Mouse (Mus musculus): ENCODE data around the gene Dst. TPM values are rescaled to one million over a fixed set of nuclear protein-coding genes. Genes with fewer than 3 reads are reported as not detected.

Dst gene
- polyA plus RNA-seq, 1 experiment, result 49.7 TPM

- TF ChIP-seq MYOG (IDR thresholded peaks at IDR 0.05; ENCODE audit: control insufficient read depth in 1 of 3, insufficient read depth in 1 of 3, insufficient read length in 2 of 3, low read depth in 2 of 3) (no peak), E2F4 (IDR thresholded peaks at IDR 0.05; ENCODE audit: insufficient read depth) (no peak), SRF (IDR thresholded peaks at IDR 0.05; ENCODE audit: control insufficient read depth, insufficient read length, low read depth) (no peak), CEBPB (IDR thresholded peaks at IDR 0.05; ENCODE audit: insufficient read depth, poor library complexity, severe bottlenecking) (no peak), POLR2A (IDR thresholded peaks at IDR 0.05; ENCODE audit: insufficient read length, low read depth) (no peak)
- Histone ChIP-seq H3K4me3 (no peak overlapping the region), H3ac (ENCODE audit: control insufficient read depth, insufficient read length) (no peak overlapping the region), H3K4me2 (ENCODE audit: low read depth) (no peak overlapping the region), H3K79me2 (ENCODE audit: control insufficient read depth, insufficient read depth) (no peaks in the 10 kb centered on the region), H3K27me3 (ENCODE audit: control insufficient read depth, insufficient read depth, insufficient read length) (no peaks in the 10 kb centered on the region), H3K36me3 (ENCODE audit: control insufficient read depth, insufficient read depth) (peaks cover 75% of the 10 kb centered on the region)
These were observed 312.1 kb downstream of the Dst start for GRCm38 (mm10) chr1:34220094-34220601.

GRCm38 (mm10) chr1:34223866-34224265 lies 315.8 kb downstream of the Dst start:
- no peak for TF ChIP-seq USF1 (IDR thresholded peaks at IDR 0.05; ENCODE audit: low read depth)
- TF ChIP-seq MYOG (IDR thresholded peaks at IDR 0.05; ENCODE audit: control insufficient read depth in 1 of 3, insufficient read depth in 1 of 3, insufficient read length in 2 of 3, low read depth in 2 of 3), result no peak
- TF ChIP-seq CEBPB (IDR thresholded peaks at IDR 0.05; ENCODE audit: insufficient read depth, poor library complexity, severe bottlenecking), result no peak
- TF ChIP-seq MAX (IDR thresholded peaks at IDR 0.05; ENCODE audit: low read depth), result no peak
- no peak for TF ChIP-seq MYOD1 (IDR thresholded peaks at IDR 0.05; ENCODE audit: control insufficient read depth in 1 of 3, insufficient read length in 2 of 3, low read depth in 2 of 3)
- TF ChIP-seq REST (IDR thresholded peaks at IDR 0.05; ENCODE audit: insufficient read depth, insufficient read length), result no peak
- no peak for TF ChIP-seq TCF12 (IDR thresholded peaks at IDR 0.05; ENCODE audit: insufficient read depth, poor library complexity, severe bottlenecking)
- TF ChIP-seq TCF3 (IDR thresholded peaks at IDR 0.05; ENCODE audit: insufficient read length, low read depth), result no peak
- TF ChIP-seq E2F4 (IDR thresholded peaks at IDR 0.05; ENCODE audit: insufficient read depth), result no peak
- TF ChIP-seq SRF (IDR thresholded peaks at IDR 0.05; ENCODE audit: control insufficient read depth, insufficient read length, low read depth), result no peak
- TF ChIP-seq POLR2AphosphoS2 (IDR thresholded peaks at IDR 0.05; ENCODE audit: insufficient read length, low read depth), result no peak
- no peak for TF ChIP-seq POLR2A (IDR thresholded peaks at IDR 0.05; ENCODE audit: insufficient read length, low read depth)
- Histone ChIP-seq H3K4me3 (no peak overlapping the region), H3K36me3 (ENCODE audit: control insufficient read depth, insufficient read depth) (peaks cover 79% of the 10 kb centered on the region)

GRCm38 (mm10) chr1:34227676-34228075 lies 319.7 kb downstream of the Dst start:
- Histone ChIP-seq H3K36me3 (ENCODE audit: control insufficient read depth, insufficient read depth) (peaks cover 50% of the 10 kb centered on the region), H3ac (ENCODE audit: control insufficient read depth, insufficient read length) (no peak overlapping the region), H3K4me3 (no peak overlapping the region), H3K4me2 (ENCODE audit: low read depth) (no peak overlapping the region), H3K79me2 (ENCODE audit: control insufficient read depth, insufficient read depth) (peaks cover 35% of the 10 kb centered on the region), H3K27me3 (ENCODE audit: control insufficient read depth, insufficient read depth, insufficient read length) (no peaks in the 10 kb centered on the region)
- TF ChIP-seq TCF12 (IDR thresholded peaks at IDR 0.05; ENCODE audit: insufficient read depth, poor library complexity, severe bottlenecking) (no peak), CEBPB (IDR thresholded peaks at IDR 0.05; ENCODE audit: insufficient read depth, poor library complexity, severe bottlenecking) (no peak), E2F4 (IDR thresholded peaks at IDR 0.05; ENCODE audit: insufficient read depth) (no peak), REST (IDR thresholded peaks at IDR 0.05; ENCODE audit: insufficient read depth, insufficient read length) (no peak), POLR2A (IDR thresholded peaks at IDR 0.05; ENCODE audit: insufficient read length, low read depth) (no peak), MYOG (IDR thresholded peaks at IDR 0.05; ENCODE audit: control insufficient read depth in 1 of 3, insufficient read depth in 1 of 3, insufficient read length in 2 of 3, low read depth in 2 of 3) (no peak), MAX (IDR thresholded peaks at IDR 0.05; ENCODE audit: low read depth) (no peak), MYOD1 (IDR thresholded peaks at IDR 0.05; ENCODE audit: control insufficient read depth in 1 of 3, insufficient read length in 2 of 3, low read depth in 2 of 3) (no peak)

More at GRCm38 (mm10) chr1:34223866-34224265, 315.8 kb downstream of the Dst start:
- Histone ChIP-seq H3ac (ENCODE audit: control insufficient read depth, insufficient read length) (no peak overlapping the region), H3K27me3 (ENCODE audit: control insufficient read depth, insufficient read depth, insufficient read length) (no peaks in the 10 kb centered on the region), H3K79me2 (ENCODE audit: control insufficient read depth, insufficient read depth) (peaks cover 4% of the 10 kb centered on the region), H3K4me2 (ENCODE audit: low read depth) (no peak overlapping the region)

GRCm38 (mm10) chr1:34231041-34231440 lies 323.0 kb downstream of the Dst start:
- H3K4me2 ChIP-seq (ENCODE audit: low read depth), result no peak overlapping the region
- H3K36me3 ChIP-seq (ENCODE audit: control insufficient read depth, insufficient read depth), result peaks cover 31% of the 10 kb centered on the region
- H3K27me3 ChIP-seq (ENCODE audit: control insufficient read depth, insufficient read depth, insufficient read length), result no peaks in the 10 kb centered on the region
- H3K4me3 ChIP-seq, result no peak overlapping the region
- no peak overlapping the region for H3ac ChIP-seq (ENCODE audit: control insufficient read depth, insufficient read length)
- TF ChIP-seq SRF (IDR thresholded peaks at IDR 0.05; ENCODE audit: control insufficient read depth, insufficient read length, low read depth) (no peak), POLR2AphosphoS2 (IDR thresholded peaks at IDR 0.05; ENCODE audit: insufficient read length, low read depth) (no peak), MAX (IDR thresholded peaks at IDR 0.05; ENCODE audit: low read depth) (no peak)
- H3K79me2 ChIP-seq (ENCODE audit: control insufficient read depth, insufficient read depth), result peaks cover 66% of the 10 kb centered on the region

GRCm38 (mm10) chr1:34236254-34236723 lies 328.3 kb downstream of the Dst start:
- peaks cover 17% of the 10 kb centered on the region for H3K36me3 ChIP-seq (ENCODE audit: control insufficient read depth, insufficient read depth)
- H3K27me3 ChIP-seq (ENCODE audit: control insufficient read depth, insufficient read depth, insufficient read length), result no peaks in the 10 kb centered on the region
- peak overlapping the region; percentile 73 for H3K4me2 ChIP-seq (ENCODE audit: low read depth)
- peak overlapping the region; percentile 16 for H3K4me3 ChIP-seq
- H3K79me2 ChIP-seq (ENCODE audit: control insufficient read depth, insufficient read depth), result peaks cover 76% of the 10 kb centered on the region
- no peak for TF ChIP-seq E2F4 (IDR thresholded peaks at IDR 0.05; ENCODE audit: insufficient read depth)
- no peak for TF ChIP-seq MYOD1 (IDR thresholded peaks at IDR 0.05; ENCODE audit: control insufficient read depth in 1 of 3, insufficient read length in 2 of 3, low read depth in 2 of 3)
- no peak for TF ChIP-seq MYOG (IDR thresholded peaks at IDR 0.05; ENCODE audit: control insufficient read depth in 1 of 3, insufficient read depth in 1 of 3, insufficient read length in 2 of 3, low read depth in 2 of 3)
- TF ChIP-seq MAX (IDR thresholded peaks at IDR 0.05; ENCODE audit: low read depth), result no peak
- no peak overlapping the region for H3ac ChIP-seq (ENCODE audit: control insufficient read depth, insufficient read length)

All from myocyte (in vitro differentiated cells).